Mouse (Mus musculus) lung, adult 18-20 months (tissue): Measurements from ENCODE around the gene Zdhhc19.
A peak's percentile ranks its signal among the peaks of the same experiment; 100 is the strongest.

Experiments
- DNase-seq, 2 experiments: peaks; one replicate each; pipeline ENCODE4 v3.0.0; 2022; ENCODE audit warnings: mixed read lengths in 2 of 2

Zdhhc19 gene

DNA sequence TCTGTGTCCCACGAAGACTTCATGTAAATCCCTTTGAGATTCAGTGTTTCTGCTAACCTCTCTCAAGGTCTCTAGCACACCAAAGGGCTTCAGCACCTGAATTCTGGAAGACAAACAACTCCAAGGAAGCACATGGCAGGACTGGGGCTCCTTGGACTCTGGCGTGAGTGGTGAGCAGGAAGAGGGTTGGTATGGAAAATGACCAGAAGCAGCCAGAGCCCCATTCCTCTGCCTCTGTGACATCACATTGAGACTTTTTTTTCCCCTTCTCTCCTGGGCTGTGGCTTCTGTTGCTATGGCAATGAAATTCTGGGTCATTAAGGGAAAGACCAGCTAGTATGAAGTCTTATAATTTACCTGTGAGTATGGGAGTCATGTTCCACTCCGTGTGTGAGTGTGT, at the start of gene Zdhhc19:
Zdhhc19 (plus strand) TSS at position 301 of the 400 bp plus-strand sequence.
- no peak for DNase-seq

DNA sequence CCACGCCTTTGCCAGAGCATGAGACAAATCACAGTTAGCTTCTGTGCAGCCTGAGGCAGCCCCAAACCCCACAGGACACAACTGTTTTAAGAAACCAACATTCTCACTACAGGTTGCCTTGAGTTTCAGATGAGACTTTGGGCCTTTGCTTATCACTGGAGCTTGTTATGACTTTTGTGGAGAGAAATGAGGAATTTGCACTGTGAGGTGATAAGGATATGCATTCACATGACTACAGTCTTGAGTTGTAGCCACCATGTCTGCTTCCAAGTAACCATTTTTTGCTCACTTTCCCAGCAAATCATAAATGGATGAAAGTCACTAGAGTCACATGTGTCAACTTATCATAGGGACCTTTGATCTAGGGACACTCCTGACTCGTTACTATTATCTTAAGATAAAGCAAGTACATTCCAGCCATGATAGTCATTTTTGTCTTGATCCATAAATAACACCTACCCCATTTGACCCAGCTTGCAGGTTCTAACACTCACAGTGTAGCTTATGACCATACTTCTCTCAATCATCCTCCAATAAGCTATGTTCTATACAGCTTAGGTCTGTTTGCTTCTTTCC, 49.4 kb upstream of the Zdhhc19 start:
- no peak for DNase-seq

DNA sequence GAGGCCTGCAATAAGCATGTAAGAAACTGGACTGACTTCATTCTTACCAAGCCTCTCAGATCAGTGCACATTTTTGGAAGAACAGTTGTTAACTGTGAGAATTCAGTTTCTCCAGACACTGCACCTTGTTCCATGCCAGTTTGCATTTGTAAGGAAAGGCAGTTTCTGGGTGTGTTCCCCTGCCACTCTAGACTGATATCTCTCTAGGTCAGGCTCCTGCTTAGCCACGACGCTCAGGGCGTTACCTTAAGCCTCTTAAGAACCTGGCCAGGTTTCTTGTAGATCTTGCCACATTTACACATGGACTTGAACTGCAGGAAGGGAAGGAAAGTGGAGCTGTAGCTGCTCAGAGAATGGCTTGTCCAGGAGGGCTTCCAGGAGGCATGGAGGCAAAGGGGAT, 46.4 kb upstream of the Zdhhc19 start:
- peak in 1 of 2 experiments; percentile 45 for DNase-seq

DNA sequence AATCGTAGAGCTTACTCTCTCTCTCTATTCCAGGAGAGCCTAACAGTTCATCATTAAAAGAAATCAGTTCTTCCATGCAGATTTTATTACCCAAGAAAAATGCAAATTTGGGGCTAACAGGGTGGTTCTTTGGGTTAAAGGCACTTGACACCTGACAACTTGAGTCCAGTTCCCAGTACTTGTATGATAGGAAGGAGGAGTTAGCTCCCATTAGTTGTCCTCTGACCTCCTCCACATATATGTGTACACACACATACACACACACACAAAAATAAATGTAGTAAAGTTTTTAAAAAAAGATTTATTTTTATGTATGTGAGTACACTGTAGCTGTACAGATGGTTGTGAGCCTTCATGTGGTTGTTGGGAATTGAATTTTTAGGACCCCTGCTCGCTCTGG, 45.9 kb upstream of the Zdhhc19 start:
- DNase-seq = no peak

DNA sequence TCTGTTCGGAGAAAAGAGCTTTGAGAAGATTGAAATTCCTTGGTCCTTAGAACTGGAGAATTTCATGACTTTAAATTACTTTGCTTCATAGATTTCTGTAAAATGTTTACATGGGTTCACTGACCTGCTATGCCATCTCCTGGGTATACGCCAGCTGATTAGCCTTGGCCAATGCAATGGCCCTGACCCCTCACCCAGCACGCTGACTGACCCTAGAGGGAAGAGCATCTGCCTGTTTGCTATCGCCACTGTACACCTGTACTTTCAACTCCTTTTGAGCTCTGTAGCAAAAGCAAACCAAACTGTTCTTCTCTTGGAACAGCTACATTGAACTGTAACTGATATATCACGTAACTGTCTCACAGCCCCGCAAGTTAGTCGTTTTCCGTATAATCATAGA, 43.0 kb upstream of the Zdhhc19 start:
- DNase-seq = no peak

DNA sequence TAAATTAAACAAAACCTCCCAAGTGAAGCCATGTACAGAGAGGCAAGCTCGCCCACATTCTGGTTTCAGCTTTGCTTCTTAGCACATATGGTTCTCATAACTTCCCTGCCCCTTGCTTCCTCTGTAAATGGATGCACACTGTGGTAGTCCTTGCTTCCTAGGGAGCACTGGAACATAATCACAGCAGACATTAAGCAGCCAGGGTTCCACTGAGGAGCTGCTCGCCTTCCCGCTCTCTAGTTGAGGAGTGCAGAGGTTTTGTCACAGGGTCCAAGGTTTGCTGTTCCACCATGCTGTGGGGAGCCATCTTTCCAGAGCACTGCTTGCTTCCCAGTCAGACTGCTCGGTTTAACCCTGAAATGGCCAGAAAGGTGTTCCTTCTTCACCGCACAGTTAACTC, 41.4 kb upstream of the Zdhhc19 start:
- DNase-seq = no peak

DNA sequence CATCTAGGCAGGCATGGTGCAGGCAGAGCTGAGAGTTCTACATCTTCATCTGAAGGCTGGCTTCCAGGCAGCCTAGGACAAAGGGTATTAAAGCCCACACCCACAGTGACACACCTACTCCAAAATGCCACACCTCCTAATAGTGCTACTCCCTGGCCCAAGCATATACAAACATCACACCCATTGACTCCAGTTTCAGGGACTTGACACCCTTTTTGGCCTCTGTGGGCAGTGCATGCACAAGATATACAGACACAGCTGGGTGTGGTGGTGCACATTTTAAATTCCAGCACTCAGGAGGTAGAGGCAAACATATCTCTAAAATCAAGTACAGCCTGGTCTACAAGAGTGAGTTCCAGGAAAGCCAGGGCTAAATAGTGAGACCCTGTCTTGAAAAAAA, 40.0 kb upstream of the Zdhhc19 start:
- DNase-seq = no peak

DNA sequence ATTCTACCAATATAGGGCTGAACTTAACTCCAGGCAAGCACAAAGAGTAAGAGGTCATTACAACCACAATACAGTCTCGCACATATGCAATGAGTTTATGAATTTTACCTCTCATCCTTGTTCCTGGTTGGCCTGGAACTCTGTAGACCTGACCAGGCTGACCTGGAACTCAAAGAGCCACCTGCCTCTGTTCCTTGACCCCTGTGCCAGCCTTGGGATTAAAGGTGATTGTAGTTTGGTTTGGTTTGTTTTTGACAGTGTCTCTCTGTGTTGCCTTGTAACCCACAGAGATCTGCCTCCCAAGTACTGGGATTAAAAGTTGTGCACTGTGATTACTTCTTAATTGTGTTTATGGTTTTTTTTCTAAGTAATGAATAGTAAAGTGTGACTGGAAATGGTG, 39.3 kb upstream of the Zdhhc19 start:
- DNase-seq = no peak

DNA sequence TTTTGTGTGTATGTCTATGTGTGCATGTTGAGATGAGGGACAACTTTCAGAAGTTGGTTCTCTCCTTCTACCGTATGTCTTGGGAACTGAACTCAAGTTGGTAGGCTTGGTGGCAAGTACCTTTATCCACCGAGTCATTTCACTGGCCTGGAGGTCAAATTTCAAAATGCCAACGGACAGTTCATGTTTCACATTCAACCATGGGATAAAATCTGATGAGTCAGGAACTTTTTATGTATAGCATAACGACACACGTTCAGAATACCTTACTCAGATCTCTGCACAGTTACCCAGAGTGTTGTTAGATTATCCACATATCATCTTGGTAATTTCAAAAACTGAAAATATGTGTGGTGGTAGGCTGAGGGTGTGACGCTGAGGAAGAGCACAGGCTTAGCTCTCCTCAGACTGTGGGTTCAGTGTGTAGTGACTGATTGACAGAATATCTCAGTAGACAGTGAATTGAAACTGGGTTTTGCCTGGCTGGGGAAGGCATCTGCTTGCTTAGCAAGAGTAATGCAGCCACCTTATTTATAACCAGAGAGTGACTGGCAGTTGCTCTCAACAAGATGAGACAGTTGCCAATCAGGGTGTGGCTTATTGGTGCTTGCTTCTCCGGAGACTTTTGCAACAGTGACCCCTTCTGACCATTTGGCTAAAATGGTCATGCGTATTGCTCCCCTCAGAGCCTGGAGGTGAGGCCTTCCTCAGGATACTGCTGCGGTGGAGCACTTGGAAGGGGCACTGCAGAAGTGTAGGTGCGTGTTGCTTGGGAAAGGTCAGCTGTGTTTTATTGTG, 38.3 kb upstream of the Zdhhc19 start:
- peak; percentile 66 to 83 for DNase-seq

DNA sequence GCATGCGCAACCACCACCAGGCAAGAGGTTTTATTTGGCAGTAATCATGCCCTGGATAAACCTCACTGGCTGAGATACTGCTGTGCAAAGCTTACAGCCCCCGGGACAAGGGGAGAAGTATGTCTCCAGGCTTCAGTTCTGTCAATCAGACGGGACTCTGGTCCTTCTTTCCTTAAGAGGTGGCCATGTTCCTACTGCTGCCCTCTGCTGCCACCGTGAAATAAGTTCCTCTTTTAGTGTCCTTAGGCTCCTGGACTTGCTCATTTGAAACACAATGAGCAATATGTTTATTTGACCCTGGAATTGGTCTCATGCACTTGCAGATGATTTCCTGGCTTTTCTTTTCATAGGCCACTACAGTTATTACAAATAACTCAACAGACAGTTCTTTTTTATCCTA, 35.5 kb upstream of the Zdhhc19 start:
- DNase-seq = no peak

DNA sequence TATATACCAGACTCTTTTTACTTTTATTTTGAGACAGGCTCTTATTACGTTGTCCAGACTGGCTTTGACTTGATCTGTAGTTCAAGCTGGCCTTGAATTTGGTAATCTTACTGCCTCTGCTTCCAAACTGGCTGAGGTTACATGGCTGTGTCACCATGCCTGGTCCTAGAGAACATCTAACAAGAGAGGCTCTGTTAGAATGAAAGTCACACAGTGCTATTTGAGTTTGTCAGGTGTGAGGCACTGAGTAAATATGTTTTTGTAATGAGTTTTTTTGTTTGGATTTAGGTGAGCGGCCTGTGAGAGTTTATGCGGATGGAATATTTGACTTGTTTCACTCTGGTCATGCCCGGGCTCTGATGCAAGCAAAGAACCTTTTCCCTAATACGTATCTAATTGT, 34.4 kb upstream of the Zdhhc19 start:
- no peak for DNase-seq

DNA sequence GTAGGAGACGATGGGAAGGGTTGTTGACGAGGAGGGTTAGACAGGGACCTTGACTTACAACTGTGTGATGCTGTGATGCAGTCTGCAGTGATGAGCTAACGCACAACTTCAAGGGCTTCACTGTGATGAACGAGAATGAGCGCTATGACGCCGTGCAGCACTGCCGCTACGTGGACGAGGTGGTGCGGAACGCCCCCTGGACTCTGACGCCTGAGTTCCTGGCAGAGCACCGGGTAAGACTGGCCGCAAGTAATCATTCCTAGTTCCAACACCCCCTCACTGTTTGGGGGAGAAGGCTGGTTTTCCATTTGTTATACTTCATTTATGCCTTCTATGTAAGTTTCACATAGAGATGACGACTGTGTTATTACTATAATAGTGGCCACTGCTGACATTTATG, 33.1 kb upstream of the Zdhhc19 start:
- DNase-seq = no peak

DNA sequence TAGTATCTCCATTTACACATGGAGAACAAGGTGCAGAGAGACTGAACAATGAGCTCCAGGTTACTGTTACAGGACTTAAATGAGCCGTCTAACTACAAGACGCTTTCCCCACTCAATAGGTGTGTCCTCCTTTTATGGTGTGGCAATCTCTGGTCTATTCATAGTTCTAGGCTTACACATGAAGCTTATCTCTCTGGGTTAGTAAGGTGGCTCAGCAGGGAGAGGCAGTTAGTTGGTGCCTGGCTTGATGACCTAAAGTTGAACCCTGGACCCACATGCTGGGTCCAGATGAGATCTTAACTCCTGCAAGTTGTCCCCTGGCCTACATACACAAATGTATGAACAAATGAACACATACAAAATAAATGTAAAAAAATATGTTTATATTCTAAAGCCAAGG, 32.6 kb upstream of the Zdhhc19 start:
- no peak for DNase-seq

DNA sequence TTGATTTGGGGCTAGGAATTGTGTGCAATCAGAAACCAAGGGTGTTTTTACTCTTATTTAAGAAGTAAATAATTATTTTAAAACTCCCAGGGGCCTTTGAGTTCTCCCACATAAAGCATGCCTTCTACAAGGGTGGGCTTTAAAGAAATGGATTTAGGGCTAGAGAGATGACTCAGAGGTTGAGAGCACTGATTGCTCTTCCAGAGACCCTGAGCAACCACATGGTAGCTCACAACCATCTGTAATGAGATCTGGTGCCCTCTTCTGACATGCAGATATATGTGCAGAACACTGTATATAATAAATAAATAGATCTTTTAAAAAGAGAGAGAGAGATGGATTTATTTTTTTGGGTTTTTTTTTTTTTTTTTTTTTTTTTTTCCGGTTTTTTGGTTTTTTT, 31.2 kb upstream of the Zdhhc19 start:
- DNase-seq = no peak

DNA sequence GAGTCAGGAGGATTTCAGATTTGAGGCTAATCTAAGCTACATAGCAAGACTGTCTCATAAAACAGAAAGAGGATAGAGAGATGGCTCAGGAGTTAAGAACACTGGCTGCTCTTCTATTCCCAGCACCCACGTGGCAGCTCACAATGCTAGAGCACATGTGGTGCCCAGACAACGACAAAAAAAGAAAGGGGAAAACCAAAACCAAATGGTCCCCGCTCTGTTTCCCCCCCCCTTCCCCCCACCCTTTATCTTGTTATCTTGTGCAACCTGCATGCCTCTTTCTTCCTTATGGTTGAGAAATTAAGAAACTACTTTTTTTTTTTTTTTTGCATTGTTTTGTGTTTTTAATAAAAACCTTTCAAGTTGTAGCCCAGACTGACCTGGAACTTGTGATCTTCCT, 27.6 kb upstream of the Zdhhc19 start:
- no peak for DNase-seq

DNA sequence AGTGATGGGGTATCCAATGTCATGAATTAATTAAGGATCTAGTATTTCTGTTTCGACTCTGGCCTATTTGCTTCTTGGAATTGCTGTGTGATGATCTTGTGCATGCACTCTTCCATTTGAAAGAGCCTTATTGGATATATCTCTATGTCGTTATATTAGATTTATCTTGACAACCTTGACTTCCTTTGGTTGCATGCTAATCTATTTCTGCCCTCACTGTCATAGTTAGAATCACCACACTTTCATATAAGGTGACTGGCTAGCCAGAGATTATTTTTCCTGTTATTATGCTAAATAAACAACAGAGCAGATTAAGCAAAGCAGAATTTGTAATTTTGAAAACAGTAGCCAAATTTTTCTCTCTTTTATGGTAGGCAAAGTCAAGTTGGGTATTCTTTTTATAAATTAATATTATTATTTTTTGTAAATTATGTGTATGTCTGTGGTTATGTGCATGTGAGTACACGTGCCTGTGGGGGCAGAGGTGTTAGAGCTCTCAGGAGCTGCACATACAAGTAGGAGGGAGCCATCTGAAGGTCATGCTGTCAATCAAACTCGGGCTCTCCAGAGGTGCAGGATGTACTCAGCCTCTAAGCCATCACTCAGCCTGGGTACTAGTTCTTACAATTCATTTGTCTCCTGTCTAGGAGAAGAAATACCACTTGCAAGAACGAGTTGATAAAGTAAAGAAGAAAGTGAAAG, 26.5 kb upstream of the Zdhhc19 start:
- no peak for DNase-seq

DNA sequence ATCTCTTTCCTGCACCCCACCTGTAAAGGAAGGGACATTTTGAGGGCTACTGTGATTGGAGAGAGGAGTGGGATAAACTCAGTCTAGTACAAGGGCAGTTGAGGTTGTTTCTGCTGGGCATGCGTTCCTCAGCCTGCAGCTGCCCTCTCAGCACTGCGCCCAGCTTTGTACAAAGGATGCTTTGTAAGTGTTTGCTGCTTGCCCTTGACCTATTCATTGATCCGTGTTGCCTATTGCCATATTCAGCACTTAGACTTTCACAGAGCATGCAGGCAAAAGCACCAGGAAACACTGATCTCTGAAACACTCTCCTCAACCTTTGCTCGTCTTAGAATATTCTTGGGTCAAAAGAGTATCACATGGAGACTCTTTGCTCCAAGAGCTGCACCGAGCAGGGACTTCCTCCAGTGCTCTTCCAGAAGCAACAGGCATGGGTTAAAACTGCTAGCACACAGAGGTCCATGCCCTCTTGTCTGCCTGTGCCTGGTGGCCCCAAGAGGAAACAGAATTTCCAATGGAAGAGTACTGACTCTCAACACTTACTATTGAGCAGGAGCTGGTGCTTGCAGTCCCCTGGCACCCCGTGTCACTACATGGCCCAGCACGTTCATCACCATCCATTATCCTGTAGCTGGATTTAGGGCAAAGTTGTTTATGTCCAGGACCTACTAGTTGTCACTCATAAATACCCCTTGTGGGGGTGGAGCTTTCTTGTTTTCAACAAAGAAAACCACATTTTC, 23.6 kb upstream of the Zdhhc19 start:
- no peak for DNase-seq

DNA sequence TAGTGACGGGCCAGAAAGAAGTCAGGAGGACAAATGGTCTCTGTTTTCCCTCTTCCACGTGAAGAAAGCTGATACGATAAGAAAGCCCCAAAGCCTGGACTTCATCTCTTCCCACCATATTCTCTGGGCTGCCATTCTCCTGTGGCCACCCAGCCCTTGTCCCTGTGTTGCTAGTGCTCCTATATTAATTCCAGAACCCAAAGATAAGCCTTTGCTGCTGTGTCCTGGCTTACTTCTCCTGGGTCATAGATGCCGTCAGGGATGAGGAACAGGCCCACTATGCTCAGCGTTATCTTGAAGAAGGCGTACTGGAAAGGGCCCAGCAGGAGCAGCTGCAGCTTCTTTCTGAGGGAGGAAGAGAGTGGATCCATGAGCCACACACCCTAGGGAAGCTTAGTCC, 18.8 kb upstream of the Zdhhc19 start:
- DNase-seq = no peak

DNA sequence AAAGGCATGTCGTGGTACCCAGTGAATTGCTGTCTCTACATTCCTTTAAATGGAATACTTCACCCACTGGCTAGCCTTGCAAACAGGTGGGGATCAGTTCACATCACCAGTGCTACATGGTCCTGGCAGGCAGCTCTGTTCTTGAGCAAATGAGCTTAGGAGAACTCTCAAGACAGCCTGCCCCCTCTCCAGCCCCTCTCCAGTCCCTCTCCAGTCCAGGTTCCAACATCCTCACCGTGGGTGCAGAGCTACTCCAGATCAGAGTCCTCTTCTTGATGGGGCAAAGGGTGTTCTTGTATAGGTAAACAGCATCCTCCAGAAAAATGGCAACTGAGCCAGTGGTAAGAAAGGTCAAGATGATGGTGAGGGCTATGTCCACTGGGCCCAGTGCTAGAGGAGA, 16.6 kb upstream of the Zdhhc19 start:
- DNase-seq = peak; percentile 57 to 68

DNA sequence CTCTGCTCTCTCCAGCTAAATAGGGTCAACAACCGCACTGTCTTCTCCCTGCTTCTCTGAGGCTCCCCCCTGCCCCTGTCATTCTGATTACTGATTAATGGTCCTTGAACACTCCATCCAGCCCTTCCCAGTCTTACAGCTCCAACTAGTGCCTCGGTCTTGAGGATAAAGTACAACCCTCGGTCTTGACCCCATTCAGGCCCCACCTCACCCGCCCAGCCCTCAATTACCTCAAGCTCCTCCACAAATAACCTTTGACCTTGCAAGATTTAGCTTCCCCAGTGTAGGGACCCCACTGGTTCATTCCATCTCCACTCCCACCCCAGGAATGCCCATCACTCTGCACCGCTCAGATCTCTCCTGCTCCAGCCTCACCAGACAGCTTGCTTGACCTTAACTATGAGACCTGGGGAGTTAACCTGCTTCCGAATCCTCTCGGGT, 11.6 kb upstream of the Zdhhc19 start:
- no peak for DNase-seq

DNA sequence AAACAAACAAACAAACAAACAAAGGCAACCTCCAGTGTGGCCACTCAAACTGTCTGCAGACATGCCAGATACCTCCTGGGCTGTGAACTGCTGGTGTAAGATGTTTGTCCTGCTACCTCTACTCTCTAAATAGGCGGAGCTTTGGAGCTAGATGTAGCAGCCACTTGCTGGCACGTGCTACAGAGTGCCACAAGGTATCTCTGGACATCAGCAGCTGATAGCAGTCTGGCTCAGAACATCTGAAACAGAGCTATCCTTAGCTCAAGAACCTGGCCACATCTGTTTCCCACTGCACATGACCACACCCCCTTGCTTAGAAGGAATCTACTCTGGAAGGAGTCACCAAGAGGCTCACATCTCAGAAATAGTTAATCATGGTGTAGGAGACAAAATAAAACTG, 10.9 kb upstream of the Zdhhc19 start:
- DNase-seq = no peak

DNA sequence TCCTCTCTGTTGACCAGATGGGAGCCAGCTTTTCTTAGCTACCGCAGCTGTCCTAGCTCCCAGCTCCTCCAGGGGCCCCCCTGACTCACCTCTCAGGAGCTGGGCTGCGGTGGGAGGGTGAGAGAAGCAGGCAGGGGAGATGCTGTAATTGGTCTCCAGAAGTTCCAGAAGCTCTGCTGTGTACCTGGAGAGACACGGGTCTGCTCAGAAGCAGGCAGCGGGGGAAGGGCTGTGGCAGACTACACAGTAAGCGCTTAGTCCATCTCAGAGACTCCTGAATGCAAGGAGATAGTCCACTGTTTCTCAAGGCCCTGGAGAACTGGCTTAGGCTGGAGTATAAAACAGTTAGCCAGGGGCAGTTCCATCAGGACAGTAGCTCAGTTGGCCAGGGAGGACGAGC, 10.0 kb upstream of the Zdhhc19 start:
- no peak for DNase-seq
